Mouse (Mus musculus) G1E (cell line): ENCODE data around the gene Tfe3. TPM values are rescaled to one million over a fixed set of nuclear protein-coding genes. Genes with fewer than 3 reads are reported as not detected.
"Not testable (repeated sequence)": the region's sequence is repeated elsewhere in the genome, so short reads cannot be mapped to it uniquely, and the experiment has no call there.

Experiments used
- ATAC-seq: 2 replicates; pipeline ENCODE4 v1.8.0; 2016; ENCODE audit warnings: mild to moderate bottlenecking; ENCODE audit not compliant: insufficient number of reproducible peaks, poor library complexity, low FRiP score, severe bottlenecking; ENCODE audit errors: extremely low read depth
- DNase-seq: peaks from one replicate; pipeline ENCODE4 v3.0.0; 2012; ENCODE audit warnings: low spot score
- H3K27me3 ChIP-seq: 2 replicates; pipeline ENCODE4 v1.6.1; 2012; ENCODE audit warnings: mild to moderate bottlenecking, low read length, inconsistent platforms; ENCODE audit not compliant: insufficient read depth
- H3K36me3 ChIP-seq: replicated peaks from 2 replicates; pipeline ENCODE3; 2012; ENCODE audit warnings: mild to moderate bottlenecking, inconsistent platforms
- H3K4me1 ChIP-seq: 2 replicates; pipeline ENCODE4 v1.6.1; 2012; ENCODE audit warnings: low read depth, low read length, inconsistent platforms, mixed read lengths; ENCODE audit not compliant: insufficient read depth
- H3K4me3 ChIP-seq: 2 replicates; pipeline ENCODE4 v1.5.1; 2012; ENCODE audit warnings: low read depth, mild to moderate bottlenecking, inconsistent platforms, low read length, moderate library complexity, mixed read lengths
- H3K9me3 ChIP-seq: replicated peaks from 2 replicates; pipeline ENCODE4 v1.6.1; 2012; ENCODE audit warnings: inconsistent platforms
- CTCF ChIP-seq: IDR thresholded peaks from 2 replicates; pipeline ENCODE4 v1.5.1; 2012; ENCODE audit warnings: low read depth, low read length, inconsistent platforms, mixed read lengths
- GATA1 ChIP-seq: IDR thresholded peaks from 2 replicates; pipeline ENCODE4 v1.6.1; 2012; ENCODE audit warnings: borderline replicate concordance, low read length, inconsistent platforms, mixed read lengths
- GATA2 ChIP-seq: IDR thresholded peaks from 2 replicates; pipeline ENCODE4 v1.6.1; 2012; ENCODE audit warnings: low read depth, low read length, inconsistent platforms, borderline replicate concordance
- POLR2AphosphoS5 ChIP-seq: IDR thresholded peaks from 2 replicates; pipeline ENCODE4 v1.6.1; 2012; ENCODE audit warnings: low read depth, low read length, inconsistent platforms; ENCODE audit not compliant: insufficient replicate concordance
- TAL1 ChIP-seq: conservative IDR thresholded peaks from 2 replicates; pipeline ENCODE4 v1.6.1; 2012; ENCODE audit warnings: low read depth, low read length, inconsistent platforms, mixed read lengths
- polyA plus RNA-seq: library from polyadenylated mRNA; stranded (reverse); fragments of >175 nt; gene quantifications from 2 replicates; pipeline ENCODE4 v1.2.3, GENCODE M21; 2012
- total RNA-seq, 2 experiments: library from RNA; stranded (forward) in 1 of 2; stranded (reverse) in 1 of 2; fragments of 200-1000 nt in 1 of 2; fragments of >200 nt in 1 of 2; fragmentation: Nextera tagmentation in 1 of 2; gene quantifications; 2 replicates each; pipeline ENCODE4 v1.2.3; 2014 to 2017

Gene Tfe3
- total and polyA plus RNA-seq, 3 experiments = 17.0 to 81.0 (median 65.1) TPM

DNA sequence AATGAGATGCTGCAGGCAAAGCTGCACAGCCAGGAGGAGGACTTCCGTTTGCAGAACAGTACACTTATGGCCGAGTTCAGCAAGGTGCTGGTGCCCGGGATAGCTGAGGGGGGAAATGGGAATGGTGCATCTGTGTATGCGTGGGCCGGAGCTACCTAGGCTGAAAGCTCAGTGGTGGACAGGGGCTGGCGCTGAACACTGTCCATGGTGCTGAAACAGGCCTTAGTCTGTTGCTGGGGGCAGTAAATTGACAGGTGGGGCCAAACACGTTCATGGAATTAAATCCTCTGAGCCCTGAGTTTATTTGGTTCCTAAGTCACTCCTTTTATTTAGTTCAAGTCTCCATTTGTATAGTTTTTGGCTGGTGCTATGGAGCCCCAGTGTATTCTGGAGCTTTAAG lies 32.7 kb downstream of the Tfe3 start:
- H3K4me3 ChIP-seq = no peak overlapping the region
- no peak for DNase-seq
- H3K36me3 ChIP-seq = peaks cover 72% of the 10 kb centered on the region
- H3K4me1 ChIP-seq = peaks cover 14% of the 10 kb centered on the region
- H3K9me3 ChIP-seq = no peaks in the 10 kb centered on the region
- no peaks in the 10 kb centered on the region for H3K27me3 ChIP-seq
- TF ChIP-seq TAL1 (no peak), CTCF (no peak), GATA2 (no peak), GATA1 (no peak), POLR2AphosphoS5 (no peak)
- no peak for ATAC-seq

DNA sequence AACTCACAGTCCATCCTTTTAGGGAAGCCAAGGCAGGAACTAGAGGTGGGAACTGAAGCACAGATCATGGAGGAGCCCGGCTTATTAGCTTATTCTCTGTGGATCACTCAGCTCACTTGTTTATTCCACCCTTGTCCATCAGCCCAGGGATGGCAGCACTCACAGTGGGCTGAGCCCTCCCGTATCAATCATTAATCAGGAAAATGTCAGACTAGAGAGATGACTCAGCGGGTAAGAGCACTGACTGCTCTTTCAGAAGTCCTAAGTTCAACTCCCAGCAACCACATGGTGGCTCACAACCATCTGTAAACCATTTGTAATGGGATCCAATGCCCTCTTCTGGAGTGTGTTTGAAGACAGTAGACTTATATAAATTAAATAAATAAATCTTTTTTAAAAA lies 35.0 kb downstream of the Tfe3 start:
- no peaks in the 10 kb centered on the region; the same call in 1 of the 2 replicates for H3K4me1 ChIP-seq
- no peaks in the 10 kb centered on the region for H3K9me3 ChIP-seq
- no peak for TF ChIP-seq POLR2AphosphoS5
- TF ChIP-seq CTCF = no peak
- TF ChIP-seq TAL1 = no peak
- no peak for TF ChIP-seq GATA1
- TF ChIP-seq GATA2 = no peak
- no peak overlapping the region for H3K4me3 ChIP-seq
- ATAC-seq (no peak), DNase-seq (no peak)
- no peaks in the 10 kb centered on the region for H3K27me3 ChIP-seq
- H3K36me3 ChIP-seq = peaks cover 80% of the 10 kb centered on the region

DNA sequence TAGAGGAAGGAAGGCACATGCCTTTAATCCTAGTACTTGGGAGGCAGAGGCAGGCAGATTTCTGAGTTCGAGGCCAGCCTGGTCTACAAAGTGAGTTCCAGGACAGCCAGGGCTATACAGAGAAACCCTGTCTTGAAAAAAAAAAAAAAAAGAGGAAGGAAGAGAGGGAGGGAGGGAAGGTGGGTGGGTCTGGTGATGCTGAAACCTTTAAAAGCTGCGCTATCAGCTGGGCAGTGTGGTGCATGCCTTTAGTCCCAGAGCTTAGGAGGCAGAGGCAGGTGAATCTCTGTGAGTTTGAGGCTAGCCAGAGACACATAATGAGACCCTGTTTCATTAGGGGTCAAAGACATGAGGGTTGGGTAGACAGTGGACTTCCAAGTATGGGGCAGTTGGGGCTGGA lies 39.8 kb downstream of the Tfe3 start:
- not testable (repeated sequence) for ATAC-seq, H3K9me3 ChIP-seq

DNA sequence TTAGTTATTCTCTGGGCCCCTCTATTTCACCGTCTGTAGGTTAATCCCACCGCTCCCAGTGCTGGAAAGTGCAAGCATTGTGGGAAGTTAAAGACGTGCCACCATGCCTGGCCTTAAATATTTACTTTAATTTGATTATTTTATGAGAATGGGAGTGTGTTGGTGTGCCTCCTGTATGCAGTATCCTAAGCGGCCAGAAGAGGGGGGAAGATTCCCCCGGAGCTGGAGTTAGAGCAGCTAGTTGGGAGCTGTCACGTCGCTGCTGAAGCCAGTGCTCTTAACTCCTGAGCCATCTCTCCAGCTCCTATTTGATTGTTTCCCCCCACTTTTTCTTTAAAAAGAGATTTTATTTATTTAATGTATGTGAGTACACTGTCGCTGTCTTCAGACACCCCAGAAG lies 52.7 kb downstream of the Tfe3 start:
- not testable (repeated sequence) for H3K27me3 ChIP-seq, DNase-seq, ATAC-seq, H3K9me3 ChIP-seq, H3K4me1 ChIP-seq, H3K4me3 ChIP-seq
- 0 out of 2 replicates have a peak, but pooled peaks have one; percentile 29 for TF ChIP-seq CTCF
- H3K36me3 ChIP-seq = peaks cover 89% of the 10 kb centered on the region

More for the DNA sequence above, 39.8 kb downstream of the Tfe3 start:
- not testable (repeated sequence) for DNase-seq, H3K27me3 ChIP-seq, H3K4me1 ChIP-seq, H3K4me3 ChIP-seq
- peaks cover 80% of the 10 kb centered on the region for H3K36me3 ChIP-seq

DNA sequence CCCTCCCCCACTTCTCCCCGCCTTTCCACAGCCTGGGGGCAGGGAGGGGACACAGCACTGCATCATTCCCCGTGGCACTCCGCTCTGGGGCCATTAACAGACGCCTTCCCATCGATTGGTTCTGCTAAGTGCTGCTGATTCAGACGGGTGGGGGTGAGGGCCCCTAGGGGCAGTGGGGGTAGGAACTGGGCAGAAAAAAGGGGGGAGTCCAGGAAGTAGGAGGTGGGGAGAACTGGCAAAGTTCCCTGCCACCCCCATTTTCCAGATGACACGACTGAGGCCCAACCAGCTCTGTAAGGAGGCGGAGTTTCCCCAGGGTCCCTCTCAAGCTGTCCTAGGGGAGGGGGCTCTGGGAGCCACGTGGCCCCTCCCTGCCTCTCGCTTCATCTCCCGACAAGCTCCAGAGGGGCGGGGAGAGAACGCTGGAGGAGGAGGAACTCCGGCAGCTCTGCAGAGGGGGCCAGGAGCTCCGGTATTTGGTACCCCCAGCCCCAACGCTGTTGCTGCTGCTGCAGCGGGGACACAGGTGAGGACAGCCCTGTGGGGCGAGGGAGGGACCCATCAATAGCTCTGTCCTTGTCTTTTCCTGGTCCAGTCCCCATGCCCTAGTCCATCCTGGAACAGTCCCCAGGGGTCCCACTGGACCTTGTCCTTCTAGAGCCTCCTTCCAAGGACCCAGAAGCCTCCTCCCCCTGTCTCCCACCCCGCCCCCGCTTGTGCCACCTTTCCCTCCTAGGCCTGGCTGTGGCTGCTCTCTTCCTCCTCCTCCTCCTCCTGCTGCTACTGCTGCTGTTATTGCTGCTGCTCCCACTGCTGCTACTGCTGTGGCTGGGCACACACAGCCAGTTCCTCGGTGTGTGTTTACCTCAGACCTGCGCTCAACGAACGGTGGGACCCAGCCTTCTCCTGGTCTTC lies 59.8 kb downstream of the Tfe3 start, which contains the start of gene Kcnd1:
TSS of gene Kcnd1 (plus strand) at position 425 of the 915 bp plus-strand sequence.
- Histone ChIP-seq H3K4me3 (peak within 1 kb of the TSS; percentile 54; the same call in 1 of the 2 replicates), H3K9me3 (no peaks in the 10 kb centered on the region), H3K36me3 (peaks cover 32% of the 10 kb centered on the region), H3K27me3 (peaks cover 7% of the 10 kb centered on the region; the same call in 1 of the 2 replicates), H3K4me1 (peaks cover 25% of the 10 kb centered on the region)
- DNase-seq = peak; percentile 16
- TF ChIP-seq GATA1 = no peak
- TF ChIP-seq POLR2AphosphoS5 = no peak
- no peak for TF ChIP-seq TAL1
- TF ChIP-seq CTCF = no peak
- no peak for TF ChIP-seq GATA2
- ATAC-seq = no peak

Other genes starting within 250 kb of the Tfe3 start
Only the 20 nearest of the 26 such genes appear.
- gene Ccdc22, start 157.0 kb upstream of the Tfe3 start, total RNA-seq (2014; fragmentation: Nextera tagmentation) = 5.2 and 7.2 TPM in 2 replicates
- gene Ccdc22, start 157.0 kb upstream of the Tfe3 start, total RNA-seq (2017) = 30.3 and 32.3 TPM in 2 replicates
- gene Ccdc22, start 157.0 kb upstream of the Tfe3 start, polyA plus RNA-seq = 29.4 and 31.7 TPM in 2 replicates
- 0.44 and 0.45 TPM in 2 replicates for gene Cacna1f, start 155.5 kb upstream of the Tfe3 start, total RNA-seq (2014; fragmentation: Nextera tagmentation)
- gene Cacna1f, start 155.5 kb upstream of the Tfe3 start, total RNA-seq (2017) = 0.66 and 0.99 TPM in 2 replicates
- gene Cacna1f, start 155.5 kb upstream of the Tfe3 start, polyA plus RNA-seq = 0.34 and 0.68 TPM in 2 replicates
- 0.39 and 0.83 TPM in 2 replicates for gene Syp, start 124.1 kb upstream of the Tfe3 start, total RNA-seq (2014; fragmentation: Nextera tagmentation)
- 0.49 and 0.58 TPM in 2 replicates for gene Syp, start 124.1 kb upstream of the Tfe3 start, total RNA-seq (2017)
- gene Syp, start 124.1 kb upstream of the Tfe3 start, polyA plus RNA-seq = 0.22 and 0.38 TPM in 2 replicates
- gene Prickle3, start 105.3 kb upstream of the Tfe3 start, total RNA-seq (2014; fragmentation: Nextera tagmentation) = not detected in 2 replicates
- 0.16 and 0.41 TPM in 2 replicates for gene Prickle3, start 105.3 kb upstream of the Tfe3 start, total RNA-seq (2017)
- gene Prickle3, start 105.3 kb upstream of the Tfe3 start, polyA plus RNA-seq = 0.04 TPM in 2 replicates
- gene Plp2, start 91.2 kb upstream of the Tfe3 start, total RNA-seq (2014; fragmentation: Nextera tagmentation) = 129 and 156 TPM in 2 replicates
- 50.9 and 54.9 TPM in 2 replicates for gene Plp2, start 91.2 kb upstream of the Tfe3 start, total RNA-seq (2017)
- gene Plp2, start 91.2 kb upstream of the Tfe3 start, polyA plus RNA-seq = 61.2 and 70.2 TPM in 2 replicates
- not detected in 2 replicates for gene Magix, start 81.3 kb upstream of the Tfe3 start, total RNA-seq (2014; fragmentation: Nextera tagmentation)
- gene Magix, start 81.3 kb upstream of the Tfe3 start, total RNA-seq (2017) = 0.12 and 0.27 TPM in 2 replicates
- 0.05 TPM in 1 of 2 replicates, not detected in the other for gene Magix, start 81.3 kb upstream of the Tfe3 start, polyA plus RNA-seq
- 59.1 and 66.0 TPM in 2 replicates for gene Gpkow, start 65.4 kb upstream of the Tfe3 start, total RNA-seq (2014; fragmentation: Nextera tagmentation)
- gene Gpkow, start 65.4 kb upstream of the Tfe3 start, total RNA-seq (2017) = 21.6 and 25.5 TPM in 2 replicates
- 6.4 and 11.4 TPM in 2 replicates for gene Gpkow, start 65.4 kb upstream of the Tfe3 start, polyA plus RNA-seq
- gene Wdr45, start 48.2 kb upstream of the Tfe3 start, total RNA-seq (2014; fragmentation: Nextera tagmentation) = 25.1 and 36.1 TPM in 2 replicates
- gene Wdr45, start 48.2 kb upstream of the Tfe3 start, total RNA-seq (2017) = 27.9 and 30.8 TPM in 2 replicates
- gene Wdr45, start 48.2 kb upstream of the Tfe3 start, polyA plus RNA-seq = 10.8 and 11.4 TPM in 2 replicates
- not detected in 2 replicates for gene Gm45208, start 40.3 kb upstream of the Tfe3 start, total RNA-seq (2014; fragmentation: Nextera tagmentation)
- 0.44 TPM in 1 of 2 replicates, not detected in the other for gene Gm45208, start 40.3 kb upstream of the Tfe3 start, total RNA-seq (2017)
- 1.1 and 2.0 TPM in 2 replicates for gene Gm45208, start 40.3 kb upstream of the Tfe3 start, polyA plus RNA-seq
- 22.6 and 34.0 TPM in 2 replicates for gene Praf2, start 34.1 kb upstream of the Tfe3 start, total RNA-seq (2014; fragmentation: Nextera tagmentation)
- 5.0 and 5.7 TPM in 2 replicates for gene Praf2, start 34.1 kb upstream of the Tfe3 start, total RNA-seq (2017)
- gene Praf2, start 34.1 kb upstream of the Tfe3 start, polyA plus RNA-seq = 10.8 and 12.0 TPM in 2 replicates
- gene Ccdc120, start 11.7 kb upstream of the Tfe3 start, total RNA-seq (2014; fragmentation: Nextera tagmentation) = 1.4 and 2.3 TPM in 2 replicates
- 0.70 and 0.76 TPM in 2 replicates for gene Ccdc120, start 11.7 kb upstream of the Tfe3 start, total RNA-seq (2017)
- gene Ccdc120, start 11.7 kb upstream of the Tfe3 start, polyA plus RNA-seq = 10.2 and 12.2 TPM in 2 replicates
- gene Gripap1, start 27.2 kb downstream of the Tfe3 start, total RNA-seq (2014; fragmentation: Nextera tagmentation) = 77.0 and 116 TPM in 2 replicates
- gene Gripap1, start 27.2 kb downstream of the Tfe3 start, total RNA-seq (2017) = 45.7 and 53.8 TPM in 2 replicates
- 24.6 and 30.6 TPM in 2 replicates for gene Gripap1, start 27.2 kb downstream of the Tfe3 start, polyA plus RNA-seq
- 1.1 and 4.1 TPM in 2 replicates for gene Kcnd1, start 59.7 kb downstream of the Tfe3 start, total RNA-seq (2014; fragmentation: Nextera tagmentation)
- 0.23 and 0.27 TPM in 2 replicates for gene Kcnd1, start 59.7 kb downstream of the Tfe3 start, total RNA-seq (2017)
- 0.28 and 0.41 TPM in 2 replicates for gene Kcnd1, start 59.7 kb downstream of the Tfe3 start, polyA plus RNA-seq
- gene Otud5, start 78.8 kb downstream of the Tfe3 start, total RNA-seq (2014; fragmentation: Nextera tagmentation) = 68.1 and 71.8 TPM in 2 replicates
- gene Otud5, start 78.8 kb downstream of the Tfe3 start, total RNA-seq (2017) = 53.3 and 53.7 TPM in 2 replicates
- gene Otud5, start 78.8 kb downstream of the Tfe3 start, polyA plus RNA-seq = 84.0 and 86.5 TPM in 2 replicates
- gene Pim2, start 115.7 kb downstream of the Tfe3 start, total RNA-seq (2014; fragmentation: Nextera tagmentation) = 7.4 and 12.8 TPM in 2 replicates
- 1.8 and 2.2 TPM in 2 replicates for gene Pim2, start 115.7 kb downstream of the Tfe3 start, total RNA-seq (2017)
- gene Pim2, start 115.7 kb downstream of the Tfe3 start, polyA plus RNA-seq = 23.1 and 25.6 TPM in 2 replicates
- gene Slc35a2, start 121.5 kb downstream of the Tfe3 start, total RNA-seq (2014; fragmentation: Nextera tagmentation) = 9.6 and 13.5 TPM in 2 replicates
- 34.0 and 39.4 TPM in 2 replicates for gene Slc35a2, start 121.5 kb downstream of the Tfe3 start, total RNA-seq (2017)
- 75.8 and 107 TPM in 2 replicates for gene Slc35a2, start 121.5 kb downstream of the Tfe3 start, polyA plus RNA-seq
- 50.0 and 64.3 TPM in 2 replicates for gene Pqbp1, start 136.7 kb downstream of the Tfe3 start, total RNA-seq (2014; fragmentation: Nextera tagmentation)
- gene Pqbp1, start 136.7 kb downstream of the Tfe3 start, total RNA-seq (2017) = 146 and 162 TPM in 2 replicates
- 152 and 167 TPM in 2 replicates for gene Pqbp1, start 136.7 kb downstream of the Tfe3 start, polyA plus RNA-seq
- gene Timm17b, start 136.8 kb downstream of the Tfe3 start, total RNA-seq (2014; fragmentation: Nextera tagmentation) = 195 and 197 TPM in 2 replicates
- 72.9 and 78.8 TPM in 2 replicates for gene Timm17b, start 136.8 kb downstream of the Tfe3 start, total RNA-seq (2017)
- gene Timm17b, start 136.8 kb downstream of the Tfe3 start, polyA plus RNA-seq = 122 and 139 TPM in 2 replicates
- gene Gm10491, start 145.3 kb downstream of the Tfe3 start, total RNA-seq (2014; fragmentation: Nextera tagmentation) = not detected in 2 replicates
- not detected in 2 replicates for gene Gm10491, start 145.3 kb downstream of the Tfe3 start, total RNA-seq (2017)
- not detected in 2 replicates for gene Gm10491, start 145.3 kb downstream of the Tfe3 start, polyA plus RNA-seq
- not detected in 2 replicates for gene Gm10490, start 147.0 kb downstream of the Tfe3 start, total RNA-seq (2014; fragmentation: Nextera tagmentation)
- gene Gm10490, start 147.0 kb downstream of the Tfe3 start, total RNA-seq (2017) = 1.5 TPM in 1 of 2 replicates, not detected in the other
- not detected in 2 replicates for gene Gm10490, start 147.0 kb downstream of the Tfe3 start, polyA plus RNA-seq